Mouse (Mus musculus): ENCODE data around the gene Sema6d. TPM values are rescaled to one million over a fixed set of nuclear protein-coding genes. Genes with fewer than 3 reads are reported as not detected.
"Not testable (repeated sequence)": the region's sequence is repeated elsewhere in the genome, so short reads cannot be mapped to it uniquely, and the experiment has no call there.

Sema6d gene
- polyA plus RNA-seq, 2 experiments, result 2.2 to 3.2 TPM

- Histone ChIP-seq H3K36me3 (replicated peaks; ENCODE audit: control insufficient read depth, insufficient read depth, low read depth) (no peaks in the 10 kb centered on the region), H3K4me3 (ENCODE audit: insufficient read depth in 1 of 2, low read depth in 2 of 2, low read length in 2 of 2) (no peak overlapping the region), H3K9me3 (ENCODE audit: control insufficient read depth, low read length) (no peaks in the 10 kb centered on the region), H3K27ac (no peak overlapping the region), H3K4me2 (ENCODE audit: low read depth) (no peak overlapping the region), H3K4me1 (replicated peaks; ENCODE audit: control insufficient read depth in 2 of 2, insufficient read depth in 2 of 2, low read length in 1 of 2) (no peaks in the 10 kb centered on the region), H3K9ac (replicated peaks) (no peak overlapping the region), H3K27me3 (ENCODE audit: control insufficient read depth, insufficient read depth, low read length) (no peaks in the 10 kb centered on the region)
- WGBS (ENCODE audit: insufficient replicate concordance), result 40% methylated on average over 5 of the region's 5 CpGs
- no peak for TF ChIP-seq CTCF (IDR thresholded peaks at IDR 0.05; ENCODE audit: low read depth)
- ATAC-seq (ENCODE audit: insufficient read depth) (no peak), DNase-seq (ENCODE audit: low read depth in 3 of 3, low spot score in 3 of 3) (no peak)
Observed at GRCm38 (mm10) chr2:124322528-124323215, 232.9 kb downstream of the Sema6d start.

- Histone ChIP-seq H3K4me3 (ENCODE audit: insufficient read depth in 1 of 2, low read depth in 2 of 2, low read length in 2 of 2) (no peak overlapping the region), H3K9ac (replicated peaks) (no peak overlapping the region), H3K27me3 (ENCODE audit: control insufficient read depth, insufficient read depth, low read length) (no peaks in the 10 kb centered on the region), H3K27ac (no peak overlapping the region), H3K4me1 (replicated peaks; ENCODE audit: control insufficient read depth in 2 of 2, insufficient read depth in 2 of 2, low read length in 1 of 2) (no peaks in the 10 kb centered on the region), H3K36me3 (replicated peaks; ENCODE audit: control insufficient read depth, insufficient read depth, low read depth) (no peaks in the 10 kb centered on the region), H3K9me3 (ENCODE audit: control insufficient read depth, low read length) (no peaks in the 10 kb centered on the region), H3K4me2 (ENCODE audit: low read depth) (no peak overlapping the region)
- no peak for ATAC-seq (ENCODE audit: insufficient read depth)
- TF ChIP-seq EP300 (IDR thresholded peaks at IDR 0.05; ENCODE audit: low read depth), result no peak
- TF ChIP-seq CTCF (IDR thresholded peaks at IDR 0.05; ENCODE audit: low read depth), result no peak
- DNase-seq (ENCODE audit: low read depth in 3 of 3, low spot score in 3 of 3), result no peak
- WGBS (ENCODE audit: insufficient replicate concordance), result 48% methylated on average over 6 of the region's 6 CpGs
Observed at GRCm38 (mm10) chr2:124324107-124324724, 234.4 kb downstream of the Sema6d start.

- no peak overlapping the region for H3K27ac ChIP-seq
- H3K9ac ChIP-seq (replicated peaks), result no peak overlapping the region
- no peak overlapping the region for H3K4me3 ChIP-seq (ENCODE audit: insufficient read depth in 1 of 2, low read depth in 2 of 2, low read length in 2 of 2)
- no peaks in the 10 kb centered on the region for H3K4me1 ChIP-seq (replicated peaks; ENCODE audit: control insufficient read depth in 2 of 2, insufficient read depth in 2 of 2, low read length in 1 of 2)
- DNase-seq (ENCODE audit: low read depth in 3 of 3, low spot score in 3 of 3) (no peak), ATAC-seq (ENCODE audit: insufficient read depth) (no peak)
- no peak overlapping the region for H3K4me2 ChIP-seq (ENCODE audit: low read depth)
- H3K27me3 ChIP-seq (ENCODE audit: control insufficient read depth, insufficient read depth, low read length), result no peaks in the 10 kb centered on the region
- WGBS (ENCODE audit: insufficient replicate concordance), result 28% methylated on average over 1 of the region's 1 CpGs
- no peaks in the 10 kb centered on the region for H3K36me3 ChIP-seq (replicated peaks; ENCODE audit: control insufficient read depth, insufficient read depth, low read depth)
- TF ChIP-seq CTCF (IDR thresholded peaks at IDR 0.05; ENCODE audit: low read depth), result no peak
- TF ChIP-seq EP300 (IDR thresholded peaks at IDR 0.05; ENCODE audit: low read depth), result no peak
- no peaks in the 10 kb centered on the region for H3K9me3 ChIP-seq (ENCODE audit: control insufficient read depth, low read length)
Observed at GRCm38 (mm10) chr2:124329473-124330130, 239.8 kb downstream of the Sema6d start.

DNA sequence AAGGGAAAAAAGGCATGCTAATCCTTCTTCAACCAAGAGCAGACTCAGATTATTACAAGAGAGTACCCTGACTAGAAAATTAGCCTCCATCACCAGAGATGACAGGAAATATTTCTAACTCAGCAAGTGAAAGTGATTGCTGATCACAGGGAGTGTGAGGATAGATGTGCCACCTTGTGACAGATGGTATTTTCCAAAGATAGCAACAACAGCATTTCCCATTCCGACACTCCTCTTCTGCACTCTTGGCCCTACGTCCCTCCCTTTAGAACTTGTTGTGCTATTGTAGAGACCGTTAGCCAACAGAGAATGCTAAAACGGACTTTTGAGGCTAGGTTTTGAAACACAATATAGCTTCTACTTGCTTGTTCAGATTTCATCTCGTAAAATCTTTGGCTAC is 243.1 kb downstream of the Sema6d start:
- Histone ChIP-seq H3K4me3 (ENCODE audit: insufficient read depth in 1 of 2, low read depth in 2 of 2, low read length in 2 of 2) (no peak overlapping the region), H3K9ac (replicated peaks) (no peak overlapping the region), H3K27me3 (ENCODE audit: control insufficient read depth, insufficient read depth, low read length) (no peaks in the 10 kb centered on the region), H3K36me3 (replicated peaks; ENCODE audit: control insufficient read depth, insufficient read depth, low read depth) (no peaks in the 10 kb centered on the region), H3K4me1 (replicated peaks; ENCODE audit: control insufficient read depth in 2 of 2, insufficient read depth in 2 of 2, low read length in 1 of 2) (no peaks in the 10 kb centered on the region), H3K27ac (no peak overlapping the region), H3K4me2 (ENCODE audit: low read depth) (no peak overlapping the region), H3K9me3 (ENCODE audit: control insufficient read depth, low read length) (no peaks in the 10 kb centered on the region)
- no peak for ATAC-seq (ENCODE audit: insufficient read depth)
- WGBS (ENCODE audit: insufficient replicate concordance), result 55% methylated on average over 5 of the region's 5 CpGs
- DNase-seq (ENCODE audit: low read depth in 3 of 3, low spot score in 3 of 3), result no peak
- TF ChIP-seq CTCF (IDR thresholded peaks at IDR 0.05; ENCODE audit: low read depth) (no peak), EP300 (IDR thresholded peaks at IDR 0.05; ENCODE audit: low read depth) (no peak)

- not testable (repeated sequence) for H3K27ac ChIP-seq; DNase-seq (ENCODE audit: low read depth in 3 of 3, low spot score in 3 of 3); H3K27me3 ChIP-seq (ENCODE audit: control insufficient read depth, insufficient read depth, low read length); H3K4me1 ChIP-seq (replicated peaks; ENCODE audit: control insufficient read depth in 2 of 2, insufficient read depth in 2 of 2, low read length in 1 of 2); H3K9me3 ChIP-seq (ENCODE audit: control insufficient read depth, low read length); H3K36me3 ChIP-seq (replicated peaks; ENCODE audit: control insufficient read depth, insufficient read depth, low read depth); H3K4me2 ChIP-seq (ENCODE audit: low read depth); H3K9ac ChIP-seq (replicated peaks); H3K4me3 ChIP-seq (ENCODE audit: insufficient read depth in 1 of 2, low read depth in 2 of 2, low read length in 2 of 2); ATAC-seq (ENCODE audit: insufficient read depth)
- 56% methylated on average over 2 of the region's 2 CpGs for WGBS (ENCODE audit: insufficient replicate concordance)
Observed at GRCm38 (mm10) chr2:124334655-124335054, 244.9 kb downstream of the Sema6d start.
